Mouse (Mus musculus): ENCODE results near the gene Hsph1. TPM values are rescaled to one million over a fixed set of nuclear protein-coding genes. Genes with fewer than 3 reads are reported as not detected.

The Hsph1 gene
- polyA plus RNA-seq, 1 experiment from 2014 or later, result 13.4 TPM

DNA sequence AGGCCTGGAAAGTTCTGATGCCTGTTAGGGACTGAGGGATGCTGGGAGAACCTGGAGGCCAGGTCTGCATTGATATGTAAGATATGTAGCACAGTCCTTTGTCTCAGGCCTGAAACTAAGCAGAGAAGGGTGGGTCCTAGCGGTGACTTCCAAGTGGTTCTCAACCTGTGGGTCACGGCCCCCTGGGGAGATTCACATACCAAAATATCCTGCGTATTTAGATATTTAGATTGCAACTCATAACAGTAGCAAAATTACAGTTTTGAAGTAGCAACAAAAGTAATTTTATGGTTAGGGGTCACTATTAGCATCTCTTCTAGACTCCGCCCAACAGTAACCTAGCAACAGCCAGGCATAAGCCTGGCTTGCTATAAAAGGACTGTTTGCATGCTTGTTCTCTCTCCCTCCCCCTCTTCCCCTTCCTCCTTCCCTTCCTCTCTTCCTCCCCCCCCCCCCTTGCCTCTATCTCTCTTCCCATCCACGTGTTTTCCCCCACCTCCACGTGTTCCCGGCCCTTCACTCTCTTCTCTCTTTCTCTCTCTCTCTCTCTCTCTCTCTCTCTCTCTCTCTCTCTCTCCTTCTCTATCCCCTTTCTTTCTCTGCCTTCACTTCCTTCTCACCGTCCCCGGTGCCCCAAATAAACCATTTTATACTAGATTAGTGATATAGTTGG, 22.7 kb upstream of the Hsph1 start:
- H3K9ac ChIP-seq (ENCODE audit: low read length), result no peak overlapping the region
- no peaks in the 10 kb centered on the region for H3K27me3 ChIP-seq (ENCODE audit: control insufficient read depth, insufficient read depth, low read length)
- whole genome bisulfite sequencing, result 65% methylated on average over 9 of the region's 9 CpGs
- no peak overlapping the region for H3K27ac ChIP-seq (replicated peaks)
- H3K4me3 ChIP-seq (ENCODE audit: low read depth, low read length), result no peak overlapping the region
- no peaks in the 10 kb centered on the region for H3K36me3 ChIP-seq (ENCODE audit: control insufficient read depth, insufficient read depth, low read length)
- no peak for DNase-seq (ENCODE audit: low spot score)
- TF ChIP-seq CTCF (IDR thresholded peaks at IDR 0.05; ENCODE audit: low read depth) (no peak), EP300 (optimal IDR thresholded peaks at IDR 0.05) (no peak)
- H3K9me3 ChIP-seq (ENCODE audit: control insufficient read depth, low read length), result no peaks in the 10 kb centered on the region
- H3K4me1 ChIP-seq (replicated peaks; ENCODE audit: control insufficient read depth, insufficient read depth), result no peaks in the 10 kb centered on the region
- no peak overlapping the region for H3K4me2 ChIP-seq (replicated peaks; ENCODE audit: low read depth)
- no peak for ATAC-seq (ENCODE audit: low FRiP score, low TSS enrichment)

DNA sequence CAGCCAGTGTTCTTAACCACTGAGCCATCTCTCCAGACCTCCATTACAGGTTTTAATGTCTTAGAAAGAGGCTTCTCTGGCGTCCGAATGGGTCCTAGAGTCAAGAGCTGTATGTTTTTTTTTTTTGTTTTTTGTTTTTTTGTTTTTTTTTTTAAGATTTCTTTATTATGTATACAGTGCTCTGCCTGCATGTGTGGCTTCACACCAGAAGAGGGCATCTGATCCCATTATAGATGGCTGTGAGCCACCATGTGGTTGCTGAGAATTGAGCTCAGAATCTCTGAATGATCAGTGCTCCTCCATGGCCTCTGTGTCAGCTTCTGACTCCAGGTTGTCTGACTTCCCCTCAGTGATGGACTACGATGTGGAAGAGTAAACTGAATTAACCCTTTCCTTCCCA, 21.8 kb upstream of the Hsph1 start:
- Histone ChIP-seq H3K4me2 (replicated peaks; ENCODE audit: low read depth) (no peak overlapping the region), H3K4me1 (replicated peaks; ENCODE audit: control insufficient read depth, insufficient read depth) (no peaks in the 10 kb centered on the region), H3K27ac (replicated peaks) (no peak overlapping the region), H3K36me3 (ENCODE audit: control insufficient read depth, insufficient read depth, low read length) (no peaks in the 10 kb centered on the region), H3K27me3 (ENCODE audit: control insufficient read depth, insufficient read depth, low read length) (no peaks in the 10 kb centered on the region), H3K9me3 (ENCODE audit: control insufficient read depth, low read length) (no peaks in the 10 kb centered on the region), H3K4me3 (ENCODE audit: low read depth, low read length) (no peak overlapping the region), H3K9ac (ENCODE audit: low read length) (no peak overlapping the region)
- no peak for TF ChIP-seq EP300 (optimal IDR thresholded peaks at IDR 0.05)
- no peak for TF ChIP-seq CTCF (IDR thresholded peaks at IDR 0.05; ENCODE audit: low read depth)
- WGBS, result 54% methylated on average over 3 of the region's 3 CpGs
- no peak for DNase-seq (ENCODE audit: low spot score)
- no peak for ATAC-seq (ENCODE audit: low FRiP score, low TSS enrichment)

- no peak overlapping the region for H3K9ac ChIP-seq (ENCODE audit: low read length)
- H3K27me3 ChIP-seq (ENCODE audit: control insufficient read depth, insufficient read depth, low read length), result no peaks in the 10 kb centered on the region
- no peak overlapping the region for H3K4me2 ChIP-seq (replicated peaks; ENCODE audit: low read depth)
- TF ChIP-seq EP300 (optimal IDR thresholded peaks at IDR 0.05) (no peak), CTCF (IDR thresholded peaks at IDR 0.05; ENCODE audit: low read depth) (no peak)
- H3K4me3 ChIP-seq (ENCODE audit: low read depth, low read length), result no peak overlapping the region
- H3K4me1 ChIP-seq (replicated peaks; ENCODE audit: control insufficient read depth, insufficient read depth), result no peaks in the 10 kb centered on the region
- 81% methylated on average over 9 of the region's 9 CpGs for WGBS
- no peaks in the 10 kb centered on the region for H3K9me3 ChIP-seq (ENCODE audit: control insufficient read depth, low read length)
- ATAC-seq (ENCODE audit: low FRiP score, low TSS enrichment) (no peak), DNase-seq (ENCODE audit: low spot score) (no peak)
- no peaks in the 10 kb centered on the region for H3K36me3 ChIP-seq (ENCODE audit: control insufficient read depth, insufficient read depth, low read length)
- no peak overlapping the region for H3K27ac ChIP-seq (replicated peaks)
These were observed 19.5 kb upstream of the Hsph1 start for GRCm38 (mm10) chr5:149655636-149656035.

DNA sequence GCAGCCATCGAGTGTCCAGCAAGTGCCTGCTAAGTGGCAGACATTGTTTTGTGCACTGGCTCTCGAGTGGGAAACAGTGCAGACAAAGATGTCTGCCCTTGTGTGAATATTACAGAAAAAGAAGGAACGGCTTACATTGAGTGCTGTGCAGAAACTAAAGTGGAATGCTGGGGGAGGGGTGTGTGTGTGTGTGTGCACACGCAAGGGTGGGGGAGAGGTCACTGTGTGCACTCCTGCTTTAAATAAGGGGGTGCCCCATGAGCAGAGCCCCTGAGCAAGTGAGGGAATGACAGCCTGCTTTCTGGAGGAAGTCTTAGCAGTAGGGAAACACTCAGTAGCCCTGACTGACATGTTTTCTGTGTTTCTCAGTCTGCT, 14.0 kb upstream of the Hsph1 start:
- TF ChIP-seq CTCF (IDR thresholded peaks at IDR 0.05; ENCODE audit: low read depth) (no peak), EP300 (optimal IDR thresholded peaks at IDR 0.05) (no peak)
- Histone ChIP-seq H3K4me3 (ENCODE audit: low read depth, low read length) (no peak overlapping the region), H3K36me3 (ENCODE audit: control insufficient read depth, insufficient read depth, low read length) (no peaks in the 10 kb centered on the region), H3K4me1 (replicated peaks; ENCODE audit: control insufficient read depth, insufficient read depth) (no peaks in the 10 kb centered on the region), H3K27ac (replicated peaks) (no peak overlapping the region), H3K9me3 (ENCODE audit: control insufficient read depth, low read length) (no peaks in the 10 kb centered on the region), H3K9ac (ENCODE audit: low read length) (no peak overlapping the region), H3K27me3 (ENCODE audit: control insufficient read depth, insufficient read depth, low read length) (no peaks in the 10 kb centered on the region), H3K4me2 (replicated peaks; ENCODE audit: low read depth) (no peak overlapping the region)
- no peak for DNase-seq (ENCODE audit: low spot score)
- WGBS, result 43% methylated on average over 4 of the region's 4 CpGs
- no peak for ATAC-seq (ENCODE audit: low FRiP score, low TSS enrichment)

DNA sequence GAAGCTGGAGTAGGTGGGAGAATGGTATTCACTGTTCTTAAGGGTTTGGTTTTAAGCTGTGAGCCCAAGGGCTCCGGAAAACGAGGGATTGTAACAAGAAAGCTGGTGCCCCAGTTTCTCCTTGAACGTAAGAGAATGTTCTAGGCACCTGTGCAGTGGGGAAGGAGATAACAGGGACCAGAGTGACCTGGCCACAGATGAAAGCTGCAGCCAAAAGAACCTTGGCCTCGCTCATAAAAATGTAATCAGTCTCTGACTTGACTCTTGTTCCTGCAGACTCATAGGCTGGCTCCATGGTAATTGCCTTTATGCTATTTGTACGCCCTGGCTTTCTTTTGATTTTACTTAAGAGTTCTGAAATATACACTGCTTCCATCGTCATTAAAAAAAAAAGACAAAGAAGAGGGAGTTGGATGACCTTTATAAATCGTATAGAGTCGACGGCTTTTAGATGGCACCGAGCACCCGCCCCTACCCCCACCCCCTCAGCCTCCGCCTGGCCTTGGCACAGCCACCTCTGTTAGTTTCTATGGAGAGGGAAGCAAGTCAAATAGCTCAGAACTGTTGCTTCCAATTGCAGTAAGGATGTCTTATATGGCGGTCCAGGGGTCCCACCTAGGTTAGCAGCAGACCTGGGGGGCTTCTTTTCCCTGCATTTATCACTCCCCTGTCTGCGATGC, 13.5 kb upstream of the Hsph1 start:
- Histone ChIP-seq H3K27me3 (ENCODE audit: control insufficient read depth, insufficient read depth, low read length) (no peaks in the 10 kb centered on the region), H3K9me3 (ENCODE audit: control insufficient read depth, low read length) (no peaks in the 10 kb centered on the region), H3K4me2 (replicated peaks; ENCODE audit: low read depth) (no peak overlapping the region), H3K36me3 (ENCODE audit: control insufficient read depth, insufficient read depth, low read length) (no peaks in the 10 kb centered on the region), H3K27ac (replicated peaks) (no peak overlapping the region), H3K4me3 (ENCODE audit: low read depth, low read length) (no peak overlapping the region), H3K9ac (ENCODE audit: low read length) (no peak overlapping the region), H3K4me1 (replicated peaks; ENCODE audit: control insufficient read depth, insufficient read depth) (no peaks in the 10 kb centered on the region)
- DNase-seq (ENCODE audit: low spot score), result no peak
- TF ChIP-seq CTCF (IDR thresholded peaks at IDR 0.05; ENCODE audit: low read depth), result no peak
- ATAC-seq (ENCODE audit: low FRiP score, low TSS enrichment), result no peak
- 67% methylated on average over 14 of the region's 14 CpGs for WGBS

DNA sequence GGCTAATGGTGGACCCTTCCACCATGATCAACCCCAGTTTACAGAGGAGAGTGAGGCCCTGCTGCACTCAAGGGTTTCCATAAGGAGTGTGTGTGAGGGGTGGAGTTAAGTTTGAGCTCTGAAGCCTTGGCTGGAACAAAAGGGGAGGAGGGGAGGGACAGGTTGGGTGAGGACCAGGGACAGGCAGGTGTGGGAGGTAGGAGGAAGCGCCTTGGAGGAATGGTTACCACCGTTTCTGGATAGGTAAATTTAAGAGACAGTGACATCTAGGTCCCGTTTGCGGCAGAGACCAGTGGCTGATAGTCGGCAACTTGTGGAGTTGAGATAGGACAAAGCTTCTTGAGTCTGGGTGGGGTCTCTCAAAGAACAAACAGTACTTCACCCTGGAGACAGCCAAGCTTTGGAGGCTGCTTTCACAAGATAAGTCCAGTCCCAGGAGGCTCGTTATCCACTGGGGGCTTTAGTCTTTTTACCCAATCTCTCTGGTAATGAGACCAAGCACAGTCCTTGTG, 12.8 kb upstream of the Hsph1 start:
- Histone ChIP-seq H3K4me2 (replicated peaks; ENCODE audit: low read depth) (no peak overlapping the region), H3K27ac (replicated peaks) (no peak overlapping the region)

More for the DNA sequence above, 12.8 kb upstream of the Hsph1 start:
- H3K36me3 ChIP-seq (ENCODE audit: control insufficient read depth, insufficient read depth, low read length), result no peaks in the 10 kb centered on the region
- DNase-seq (ENCODE audit: low spot score) (no peak), ATAC-seq (ENCODE audit: low FRiP score, low TSS enrichment) (no peak)
- H3K9ac ChIP-seq (ENCODE audit: low read length), result no peak overlapping the region
- no peaks in the 10 kb centered on the region for H3K27me3 ChIP-seq (ENCODE audit: control insufficient read depth, insufficient read depth, low read length)
- no peak for TF ChIP-seq CTCF (IDR thresholded peaks at IDR 0.05; ENCODE audit: low read depth)
- TF ChIP-seq EP300 (optimal IDR thresholded peaks at IDR 0.05), result no peak
- 51% methylated on average over 6 of the region's 6 CpGs for WGBS
- H3K4me3 ChIP-seq (ENCODE audit: low read depth, low read length), result no peak overlapping the region
- H3K4me1 ChIP-seq (replicated peaks; ENCODE audit: control insufficient read depth, insufficient read depth), result no peaks in the 10 kb centered on the region
- no peaks in the 10 kb centered on the region for H3K9me3 ChIP-seq (ENCODE audit: control insufficient read depth, low read length)

All from stomach, postnatal 0 days (tissue).